Mouse (Mus musculus) CH12.LX (cell line): ENCODE data around the gene Rsph10b. TPM values are rescaled to one million over a fixed set of nuclear protein-coding genes. Genes with fewer than 3 reads are reported as not detected.
A peak's percentile ranks its signal among the peaks of the same experiment; 100 is the strongest.
"Not testable (repeated sequence)": the region's sequence is repeated elsewhere in the genome, so short reads cannot be mapped to it uniquely, and the experiment has no call there.

Source experiments
- DNase-seq: peaks from one replicate; pipeline ENCODE4 v3.0.0-alpha.2; 2013; ENCODE audit errors: extremely low read depth
- H3K27ac ChIP-seq: 2 replicates; pipeline ENCODE4 v1.5.1; 2012; ENCODE audit warnings: low read depth, mild to moderate bottlenecking, control low read depth, moderate library complexity; ENCODE audit not compliant: insufficient read depth
- H3K27me3 ChIP-seq: replicated peaks from 2 replicates; pipeline ENCODE3; 2012; ENCODE audit warnings: inconsistent platforms
- H3K36me3 ChIP-seq, 2 experiments: replicated peaks in 1 of 2; 2 replicates each; pipeline versions ENCODE3 to v1.6.1; 2012; ENCODE audit warnings: inconsistent platforms in 1 of 2, low read length in 1 of 2, mild to moderate bottlenecking in 1 of 2, mixed read lengths in 1 of 2, moderate library complexity in 1 of 2; ENCODE audit not compliant: control insufficient read depth in 1 of 2, insufficient read depth in 1 of 2
- H3K4me1 ChIP-seq, 2 experiments: 2 replicates each; pipeline ENCODE4 v1.6.1; 2012; ENCODE audit warnings: inconsistent platforms in 1 of 2, moderate library complexity in 1 of 2; ENCODE audit not compliant: insufficient read depth in 2 of 2, control insufficient read depth in 1 of 2
- H3K4me2 ChIP-seq: 2 replicates; pipeline ENCODE4 v1.6.1; 2012; ENCODE audit warnings: low read depth, mild to moderate bottlenecking, control low read depth; ENCODE audit not compliant: poor library complexity, insufficient read depth, severe bottlenecking
- H3K4me3 ChIP-seq, 3 experiments: fragments of 150-350 bp in 1 of 3; sonication (generic) in 1 of 3; replicated peaks in 1 of 3; 2 replicates each; pipeline versions ENCODE3 to v1.5.1; 2011 to 2012; ENCODE audit warnings: low read depth in 2 of 3, low read length in 2 of 3, mild to moderate bottlenecking in 2 of 3, moderate library complexity in 2 of 3, control low read depth in 1 of 3, improper control_type of control experiment in 1 of 3, inconsistent platforms in 1 of 3, mixed read lengths in 1 of 3; ENCODE audit not compliant: poor library complexity in 1 of 3
- H3K79me2 ChIP-seq: replicated peaks from 2 replicates; pipeline ENCODE4 v1.6.1; 2012; ENCODE audit warnings: mild to moderate bottlenecking, moderate library complexity; ENCODE audit not compliant: control insufficient read depth, poor library complexity, insufficient read depth, severe bottlenecking; ENCODE audit errors: extremely low read depth
- H3K9ac ChIP-seq: 2 replicates; pipeline ENCODE4 v1.6.1; 2012; ENCODE audit warnings: low read depth, mild to moderate bottlenecking, control low read depth, moderate library complexity; ENCODE audit not compliant: insufficient read depth
- H3K9me3 ChIP-seq: replicated peaks from 2 replicates; pipeline ENCODE3; 2012; ENCODE audit warnings: low read length, inconsistent platforms, mixed read lengths
- BHLHE40 ChIP-seq: IDR thresholded peaks from 2 replicates; pipeline ENCODE4 v1.6.1; 2011; ENCODE audit warnings: mild to moderate bottlenecking, low read depth, low read length, improper control_type of control experiment
- CHD2 ChIP-seq: IDR thresholded peaks from 2 replicates; pipeline ENCODE4 v1.6.1; 2011; ENCODE audit warnings: low read length, improper control_type of control experiment
- CTCF ChIP-seq, 2 experiments: IDR thresholded peaks in 1 of 2; conservative IDR thresholded peaks in 1 of 2; 2 replicates each; pipeline ENCODE4 v1.5.1; 2011 to 2012; ENCODE audit warnings: low read depth in 2 of 2, low read length in 2 of 2, improper control_type of control experiment in 1 of 2, inconsistent platforms in 1 of 2, mild to moderate bottlenecking in 1 of 2, moderate library complexity in 1 of 2
- E2F4 ChIP-seq: IDR thresholded peaks from 2 replicates; pipeline ENCODE4 v1.6.1; 2011; ENCODE audit warnings: low read depth, low read length, improper control_type of control experiment; ENCODE audit not compliant: insufficient replicate concordance
- ELF1 ChIP-seq: IDR thresholded peaks from 2 replicates; pipeline ENCODE4 v1.6.1; 2014; ENCODE audit warnings: low read depth, mild to moderate bottlenecking, inconsistent platforms, low read length, improper control_type of control experiment
- ETS1 ChIP-seq: conservative IDR thresholded peaks from 2 replicates; pipeline ENCODE4 v1.6.1; 2012; ENCODE audit warnings: low read depth, mild to moderate bottlenecking, inconsistent platforms, low read length, improper control_type of control experiment, moderate library complexity
- GABPA ChIP-seq: IDR thresholded peaks from 2 replicates; pipeline ENCODE4 v1.6.1; 2012; ENCODE audit warnings: low read depth, low read length, improper control_type of control experiment, inconsistent platforms; ENCODE audit not compliant: insufficient replicate concordance
- HCFC1 ChIP-seq: IDR thresholded peaks from 2 replicates; pipeline ENCODE4 v1.6.1; 2012; ENCODE audit warnings: low read depth, mild to moderate bottlenecking, inconsistent platforms, low read length, improper control_type of control experiment
- IRF4 ChIP-seq: IDR thresholded peaks from 2 replicates; pipeline ENCODE4 v1.6.1; 2014; ENCODE audit warnings: low read depth, mild to moderate bottlenecking, inconsistent platforms, low read length, improper control_type of control experiment
- JUND ChIP-seq: conservative IDR thresholded peaks from 2 replicates; pipeline ENCODE4 v1.6.1; 2011; ENCODE audit warnings: low read depth, low read length, improper control_type of control experiment
- KAT2A ChIP-seq: IDR thresholded peaks from 2 replicates; pipeline ENCODE4 v1.6.1; 2012; ENCODE audit warnings: low read length, improper control_type of control experiment, inconsistent platforms; ENCODE audit not compliant: insufficient replicate concordance
- MAFK ChIP-seq: IDR thresholded peaks from 2 replicates; pipeline ENCODE4 v1.6.1; 2011; ENCODE audit warnings: low read length, improper control_type of control experiment; ENCODE audit not compliant: insufficient replicate concordance
- MAX ChIP-seq: IDR thresholded peaks from 2 replicates; pipeline ENCODE4 v1.6.1; 2011; ENCODE audit warnings: low read length, improper control_type of control experiment
- MAZ ChIP-seq: IDR thresholded peaks from 2 replicates; pipeline ENCODE4 v1.6.1; 2012; ENCODE audit warnings: low read depth, mild to moderate bottlenecking, inconsistent platforms, low read length, improper control_type of control experiment, moderate library complexity
- MXI1 ChIP-seq: IDR thresholded peaks from 2 replicates; pipeline ENCODE4 v1.6.1; 2011; ENCODE audit warnings: mild to moderate bottlenecking, low read depth, low read length, improper control_type of control experiment
- NELFE ChIP-seq: IDR thresholded peaks from 2 replicates; pipeline ENCODE4 v1.6.1; 2011; ENCODE audit warnings: low read depth, low read length, improper control_type of control experiment
- NRF1 ChIP-seq: IDR thresholded peaks from 2 replicates; pipeline ENCODE4 v1.6.1; 2014; ENCODE audit warnings: low read depth, mild to moderate bottlenecking, inconsistent platforms, low read length, improper control_type of control experiment, moderate library complexity
- PAX5 ChIP-seq: IDR thresholded peaks from 2 replicates; pipeline ENCODE4 v1.6.1; 2012; ENCODE audit warnings: low read length, inconsistent platforms, mixed read lengths
- POLR2AphosphoS2 ChIP-seq: IDR thresholded peaks from 2 replicates; pipeline ENCODE4 v1.6.1; 2011; ENCODE audit warnings: low read depth, low read length, improper control_type of control experiment
- RAD21 ChIP-seq: IDR thresholded peaks from 2 replicates; pipeline ENCODE4 v1.6.1; 2011; ENCODE audit warnings: low read depth, mild to moderate bottlenecking, low read length, improper control_type of control experiment, moderate library complexity
- SIN3A ChIP-seq: IDR thresholded peaks from 2 replicates; pipeline ENCODE4 v1.6.1; 2012; ENCODE audit warnings: low read length, improper control_type of control experiment, inconsistent platforms
- SMC3 ChIP-seq: IDR thresholded peaks from 2 replicates; pipeline ENCODE4 v1.6.1; 2011; ENCODE audit warnings: low read depth, low read length, improper control_type of control experiment
- TBP ChIP-seq: conservative IDR thresholded peaks from 2 replicates; pipeline ENCODE4 v1.6.1; 2011; ENCODE audit warnings: low read depth, low read length, improper control_type of control experiment
- TCF12 ChIP-seq: IDR thresholded peaks from 2 replicates; pipeline ENCODE4 v1.6.1; 2014; ENCODE audit warnings: low read depth, mild to moderate bottlenecking, inconsistent platforms, low read length, improper control_type of control experiment
- UBTF ChIP-seq: IDR thresholded peaks from 2 replicates; pipeline ENCODE4 v1.6.1; 2012; ENCODE audit warnings: low read depth, mild to moderate bottlenecking, inconsistent platforms, low read length, improper control_type of control experiment, moderate library complexity
- USF1 ChIP-seq: IDR thresholded peaks from 2 replicates; pipeline ENCODE4 v1.6.1; 2014; ENCODE audit warnings: low read depth, mild to moderate bottlenecking, inconsistent platforms, low read length, improper control_type of control experiment
- ZKSCAN1 ChIP-seq: IDR thresholded peaks from 2 replicates; pipeline ENCODE4 v1.6.1; 2012; ENCODE audit warnings: low read depth, inconsistent platforms, low read length, improper control_type of control experiment, borderline replicate concordance
- ZMIZ1 ChIP-seq: IDR thresholded peaks from 2 replicates; pipeline ENCODE4 v1.6.1; 2012; ENCODE audit warnings: low read depth, mild to moderate bottlenecking, inconsistent platforms, low read length, improper control_type of control experiment
- ZNF384 ChIP-seq: IDR thresholded peaks from 2 replicates; pipeline ENCODE4 v1.6.1; 2012; ENCODE audit warnings: low read depth, low read length, improper control_type of control experiment, inconsistent platforms
- dilution Hi-C: fragments of 300-500 bp; cut with MboI; formaldehyde crosslinking; loops from 2 replicates; pipeline ENCODE4 v1.14.3; 2020; ENCODE audit warnings: low sequenced_read_pairs; ENCODE audit not compliant: extremely low pct_unique_long_range_greater_than_20kb, extremely low pct_ligation_motif_present
- in situ Hi-C: fragments of 300-500 bp; cut with MboI; formaldehyde crosslinking; loops from 3 replicates; pipeline ENCODE4 v1.14.3; 2019; ENCODE audit warnings: low sequenced_read_pairs, low pct_ligation_motif_present, low pct_unique_long_range_greater_than_20kb, mixed read lengths
- polyA plus RNA-seq: library from polyadenylated mRNA; unstranded; fragments of >175 nt; gene quantifications from 2 replicates; pipeline ENCODE4 v1.2.1, GENCODE M21; 2012; ENCODE audit warnings: low read depth; ENCODE audit not compliant: insufficient read length
- total RNA-seq, 2 experiments: library from RNA; depleted of rRNA; stranded (reverse); fragments of 300-350 nt in 1 of 2; fragments of >200 nt in 1 of 2; gene quantifications; 2 replicates each; pipeline ENCODE4 v1.2.3; 2012 to 2014

The Rsph10b gene
- total and polyA plus RNA-seq, 3 experiments = 0.28 to 0.31 (median 0.30) TPM

DNA sequence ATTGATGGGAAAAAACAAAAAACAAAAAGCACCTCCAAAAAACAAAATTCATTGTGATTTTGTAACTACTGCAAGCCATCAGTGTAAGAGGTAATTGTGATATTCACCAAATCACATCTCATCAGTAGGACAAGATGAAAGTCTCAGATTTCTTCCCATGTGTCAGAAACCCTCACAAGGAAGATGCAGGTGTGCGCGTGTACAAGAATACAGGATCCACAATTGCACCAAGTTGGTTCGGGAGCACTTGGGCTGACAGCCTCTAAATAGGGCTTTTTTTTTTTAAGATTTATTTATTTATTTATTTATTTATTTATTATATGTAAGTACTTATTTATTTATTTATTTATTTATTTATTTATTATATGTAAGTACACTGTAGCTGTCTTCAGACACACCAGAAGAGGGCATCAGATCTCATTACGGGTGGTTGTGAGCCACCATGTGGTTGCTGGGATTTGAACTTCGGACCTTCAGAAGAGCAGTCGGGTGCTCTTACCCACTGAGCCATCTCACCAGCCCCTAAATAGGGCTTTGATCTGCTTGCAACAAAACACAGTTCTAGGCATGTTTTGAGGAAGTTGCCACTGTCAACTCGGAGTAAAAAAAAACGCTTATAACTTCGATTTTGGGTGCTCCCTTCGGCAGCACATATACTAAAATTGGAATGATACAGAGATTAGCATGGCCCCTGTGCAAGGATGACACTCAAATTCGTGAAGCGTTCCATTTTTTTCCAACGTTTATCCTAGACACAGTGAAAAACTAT is 80.7 kb downstream of the Rsph10b start:
- in situ Hi-C loops, dilution Hi-C loops, H3K4me1 ChIP-seq, H3K27me3 ChIP-seq, H3K9me3 ChIP-seq, DNase-seq, H3K27ac ChIP-seq: not testable (repeated sequence)
- TF ChIP-seq TBP (peak; percentile 75), ZNF384 (peak; percentile 31; the same call in 1 of the 2 replicates)
- peaks cover 23 to 42% of the 10 kb centered on the region in 2 experiments for H3K36me3 ChIP-seq
- peak overlapping the region; percentile 91 for H3K4me2 ChIP-seq
- H3K9ac ChIP-seq = peak overlapping the region; percentile 51; the same call in 1 of the 2 replicates
- H3K79me2 ChIP-seq = peaks cover 17% of the 10 kb centered on the region
- peak overlapping the region; percentile 67 to 95 (median 82) for H3K4me3 ChIP-seq

DNA sequence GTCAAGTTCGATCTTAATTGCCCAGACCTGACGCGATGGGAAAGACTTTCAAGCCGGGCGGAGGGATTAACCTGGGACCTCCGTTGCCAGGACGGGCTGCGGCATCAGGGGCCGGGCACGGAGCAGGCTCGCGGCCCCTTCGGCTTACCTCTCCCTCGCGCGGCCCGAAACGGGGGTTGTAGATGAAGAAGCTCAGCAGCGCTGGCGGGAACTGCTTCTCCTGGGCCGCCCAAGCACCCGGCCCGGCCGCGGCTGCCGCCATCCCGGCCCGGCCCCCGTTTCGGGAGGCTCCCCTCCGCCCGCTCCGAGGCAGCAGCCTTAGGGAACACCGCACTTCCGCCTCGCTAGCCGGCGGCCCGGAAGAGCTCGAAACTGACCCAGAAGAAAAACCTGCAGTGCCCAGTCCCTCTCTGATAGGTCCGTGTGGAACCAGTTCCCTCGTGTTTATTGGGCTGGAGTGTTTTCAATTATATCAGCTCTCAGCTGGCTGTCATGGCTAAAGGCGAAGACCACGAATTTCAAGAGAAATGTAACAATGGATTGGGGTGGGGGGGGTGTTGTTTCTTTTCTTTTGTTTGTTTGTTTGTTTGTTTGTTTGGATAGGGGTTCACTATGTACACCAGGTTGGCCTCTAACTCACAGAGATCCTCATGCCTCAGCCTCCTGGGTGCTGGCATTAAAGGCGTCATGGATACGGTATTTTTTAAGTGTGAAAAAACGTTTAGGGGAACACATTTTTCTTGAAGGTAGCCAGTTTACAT is 81.9 kb downstream of the Rsph10b start, which contains the start of gene Ccz1:
Ccz1 (minus strand) TSS at position 327 of the 761 bp plus-strand sequence.
- DNase-seq = peak; percentile 88
- in situ Hi-C loops (no loop called here), dilution Hi-C loops (no loop called here)
- H3K9ac ChIP-seq = peak within 1 kb of the TSS; percentile 51
- no peaks in the 10 kb centered on the region for H3K27me3 ChIP-seq
- H3K36me3 ChIP-seq = peaks cover 15 to 30% of the 10 kb centered on the region in 2 experiments
- H3K9me3 ChIP-seq = no peaks in the 10 kb centered on the region
- peak within 1 kb of the TSS; percentile 91 for H3K4me2 ChIP-seq
- peaks cover 4 to 9% of the 10 kb centered on the region in 2 experiments for H3K4me1 ChIP-seq
- peak within 1 kb of the TSS; percentile 67 to 95 (median 82) for H3K4me3 ChIP-seq
- H3K27ac ChIP-seq = peak within 1 kb of the TSS; percentile 27
- peaks cover 17% of the 10 kb centered on the region for H3K79me2 ChIP-seq
- TF ChIP-seq MXI1 = peak; percentile 78
- TF ChIP-seq MAZ = peak; percentile 77; the same call in 1 of the 2 replicates
- peak; percentile 99 for TF ChIP-seq HCFC1
- peak; percentile 48; the same call in 1 of the 2 replicates for TF ChIP-seq ETS1
- peak; percentile 80 for TF ChIP-seq IRF4
- no peak for TF ChIP-seq BHLHE40
- no peak for TF ChIP-seq E2F4
- peak; percentile 50; the same call in 1 of the 2 replicates for TF ChIP-seq NELFE
- TF ChIP-seq SMC3 = no peak
- no peak for TF ChIP-seq RAD21
- TF ChIP-seq ZMIZ1 = peak; percentile 85
- peak; percentile 97 for TF ChIP-seq CHD2
- TF ChIP-seq ZKSCAN1 = no peak
- no peak for TF ChIP-seq UBTF
- peak; percentile 55; the same call in 1 of the 2 replicates for TF ChIP-seq GABPA
- TF ChIP-seq NRF1 = peak; percentile 39; the same call in 1 of the 2 replicates
- TF ChIP-seq CTCF (conservative IDR thresholded peaks at IDR 0.05 in 1 of 2, IDR thresholded peaks at IDR 0.05 in 1 of 2; ENCODE audit: low read depth in 2 of 2, low read length in 2 of 2) = no peak
- TF ChIP-seq SIN3A = peak; percentile 98
- TF ChIP-seq KAT2A = peak; percentile 97
- TF ChIP-seq MAX = peak; percentile 80
- no peak for TF ChIP-seq JUND
- no peak for TF ChIP-seq USF1
- TF ChIP-seq ELF1 = peak; percentile 99
- TF ChIP-seq TCF12 = peak; percentile 85
- peak; percentile 55; the same call in 1 of the 2 replicates for TF ChIP-seq TBP
- TF ChIP-seq MAFK = no peak
- TF ChIP-seq PAX5 = no peak
- no peak for TF ChIP-seq POLR2AphosphoS2
